Mouse (Mus musculus): ENCODE measurements around the gene Zfand3.

GRCm38 (mm10) chr17:30222837-30223236 lies 218.3 kb downstream of the Zfand3 start:
- TF ChIP-seq CTCF (IDR thresholded peaks at IDR 0.05; ENCODE audit: low read depth) (no peak), EP300 (IDR thresholded peaks at IDR 0.05; ENCODE audit: low read depth) (no peak)

Data from liver, embryonic 14.5 days (tissue).